Mouse (Mus musculus) hindlimb bud, embryonic 11.5 days (tissue): ENCODE measurements at regions not wholly inside any gene's neighbourhood (a gene's known extent, or its start where the extent isn't known, plus 50 kb on each side); places are given as distances from the start of the nearest gene placed in this dataset.

Source experiments
- DNase-seq: peaks from one replicate; pipeline ENCODE4 v3.0.0-alpha.2; 2012; ENCODE audit warnings: low read depth, low spot score; ENCODE audit errors: extremely low spot score

DNA sequence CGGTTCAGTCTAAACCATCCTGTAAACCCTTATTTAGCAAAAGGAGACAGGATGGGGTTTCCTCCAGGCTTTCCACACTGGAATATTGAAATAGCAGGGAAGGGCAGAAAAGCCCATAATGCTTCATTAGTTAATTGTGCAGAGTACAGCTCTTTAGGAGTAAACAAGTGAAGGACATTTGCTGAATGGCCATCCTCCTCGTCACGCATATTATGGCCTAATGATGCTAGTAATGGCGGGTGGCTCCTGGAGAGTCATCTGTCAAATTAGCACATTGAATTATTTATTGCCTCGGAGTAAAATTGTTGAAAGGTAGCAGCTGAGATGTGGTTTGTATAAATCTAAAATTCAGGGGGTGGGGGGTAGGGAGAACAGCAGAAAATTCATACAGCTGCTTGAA, 575.1 kb upstream of the Itga1 start:
- no peak for DNase-seq

DNA sequence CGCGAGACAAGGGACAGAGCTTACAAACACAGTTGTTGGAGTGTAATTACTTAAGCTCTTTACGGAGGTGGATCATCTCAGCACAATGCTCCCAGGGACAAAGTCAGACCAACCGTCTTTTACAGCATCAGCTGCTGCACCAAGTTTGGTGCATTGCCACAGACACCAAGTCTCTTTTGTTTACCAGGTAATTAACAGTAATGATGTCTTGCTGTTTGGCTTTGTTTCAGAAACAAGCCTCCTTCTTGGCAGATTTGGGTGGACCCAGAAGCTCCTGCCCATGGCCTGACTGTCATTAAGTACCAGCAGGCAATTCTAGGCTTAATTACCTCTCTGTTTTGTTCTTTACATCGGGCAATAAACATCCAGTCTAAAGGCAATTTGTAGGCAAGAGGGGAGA, 572.0 kb upstream of the Itga1 start:
- DNase-seq = no peak

DNA sequence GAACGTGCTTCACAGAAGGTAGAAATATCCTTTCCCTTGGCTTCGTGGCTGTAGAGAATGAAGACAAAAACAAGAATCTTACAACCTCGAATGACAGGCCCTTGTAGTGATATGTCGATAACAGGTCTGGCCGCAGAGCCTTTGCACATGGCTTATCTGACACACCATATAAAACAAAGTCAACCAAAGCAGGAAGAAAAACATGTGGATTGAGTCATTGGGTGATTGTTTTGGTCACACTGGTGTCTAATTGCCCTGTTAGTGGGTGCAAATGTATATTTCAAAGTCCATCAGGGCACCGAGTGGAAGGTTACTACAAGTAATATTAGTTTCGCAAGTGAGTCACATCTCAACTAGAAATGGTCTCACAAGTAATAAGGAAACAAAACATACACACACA, 569.9 kb upstream of the Itga1 start:
- no peak for DNase-seq

DNA sequence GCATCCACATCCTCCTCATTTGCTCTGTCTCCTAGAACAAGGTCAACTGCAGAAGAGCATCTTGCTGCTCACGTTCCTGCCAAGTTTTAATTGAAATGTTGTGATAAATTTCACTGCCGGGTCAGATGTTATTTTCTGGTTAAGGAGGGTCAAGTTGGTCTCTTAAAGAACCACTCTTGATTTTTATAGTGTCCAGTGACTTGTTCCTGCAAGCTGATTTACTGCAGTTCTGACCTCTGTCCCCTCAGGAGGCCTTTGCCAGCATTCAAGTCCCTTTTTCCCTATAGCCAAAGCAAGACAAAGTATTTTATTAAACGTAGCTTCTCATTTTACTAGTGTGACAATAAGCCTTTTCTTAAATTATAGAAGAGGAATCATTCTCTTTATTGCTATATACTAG, 567.8 kb upstream of the Itga1 start:
- DNase-seq = no peak

DNA sequence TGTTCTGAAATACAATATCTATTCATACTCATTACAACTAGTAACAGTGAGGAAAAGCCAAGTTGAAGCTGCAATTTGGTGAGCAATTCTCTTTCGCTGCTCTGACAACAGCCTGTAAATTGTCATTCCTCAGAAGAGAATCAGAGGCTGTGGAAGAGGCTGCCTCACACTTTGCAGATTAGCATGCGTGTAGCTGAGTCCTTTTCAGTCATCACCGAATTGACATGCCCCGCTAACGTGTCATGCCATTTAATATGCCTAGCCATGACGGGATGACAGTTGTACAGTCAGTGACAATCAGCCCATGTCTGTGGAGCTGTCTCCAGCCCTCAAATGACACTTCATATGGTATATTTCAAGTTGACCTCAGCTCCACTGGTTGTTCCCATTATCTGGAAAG, 553.4 kb upstream of the Itga1 start:
- DNase-seq = no peak

DNA sequence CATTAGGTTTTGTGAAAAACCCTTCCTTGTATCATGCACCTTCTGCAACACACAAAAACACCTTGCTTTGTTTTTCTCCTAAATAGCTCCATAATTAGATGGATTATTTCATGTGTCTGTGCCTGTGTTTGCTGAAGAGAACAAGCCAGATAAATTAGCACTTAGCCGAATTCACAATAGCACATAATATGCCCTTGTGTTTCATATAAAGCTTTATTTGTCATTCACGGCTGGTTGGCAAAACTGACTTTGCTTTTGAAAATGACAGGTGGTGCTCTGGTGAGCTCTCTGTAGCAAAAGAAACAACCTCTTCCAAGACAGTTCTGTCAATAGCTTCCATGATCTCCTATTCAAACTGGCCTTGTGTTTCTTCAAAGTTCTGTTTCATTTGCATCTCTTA, 551.2 kb upstream of the Itga1 start:
- no peak for DNase-seq

DNA sequence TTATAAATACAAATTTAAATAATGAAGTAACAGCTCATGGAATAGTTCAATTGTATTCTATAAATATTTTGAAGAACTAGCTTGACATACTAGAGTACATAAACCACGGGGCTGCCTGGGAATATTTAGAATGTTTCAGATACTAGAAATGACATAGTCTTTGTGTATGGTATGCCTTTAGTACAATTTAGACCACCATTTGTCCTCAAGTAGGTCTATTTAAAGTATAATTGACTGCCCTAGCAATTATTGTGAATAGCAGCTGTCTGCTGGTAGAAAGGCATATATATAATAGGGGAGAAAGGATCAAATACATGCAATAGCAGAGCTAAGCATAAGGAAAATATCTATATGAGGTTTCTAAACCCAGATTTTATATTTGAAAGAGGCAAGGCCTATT, 550.6 kb upstream of the Itga1 start:
- no peak for DNase-seq

DNA sequence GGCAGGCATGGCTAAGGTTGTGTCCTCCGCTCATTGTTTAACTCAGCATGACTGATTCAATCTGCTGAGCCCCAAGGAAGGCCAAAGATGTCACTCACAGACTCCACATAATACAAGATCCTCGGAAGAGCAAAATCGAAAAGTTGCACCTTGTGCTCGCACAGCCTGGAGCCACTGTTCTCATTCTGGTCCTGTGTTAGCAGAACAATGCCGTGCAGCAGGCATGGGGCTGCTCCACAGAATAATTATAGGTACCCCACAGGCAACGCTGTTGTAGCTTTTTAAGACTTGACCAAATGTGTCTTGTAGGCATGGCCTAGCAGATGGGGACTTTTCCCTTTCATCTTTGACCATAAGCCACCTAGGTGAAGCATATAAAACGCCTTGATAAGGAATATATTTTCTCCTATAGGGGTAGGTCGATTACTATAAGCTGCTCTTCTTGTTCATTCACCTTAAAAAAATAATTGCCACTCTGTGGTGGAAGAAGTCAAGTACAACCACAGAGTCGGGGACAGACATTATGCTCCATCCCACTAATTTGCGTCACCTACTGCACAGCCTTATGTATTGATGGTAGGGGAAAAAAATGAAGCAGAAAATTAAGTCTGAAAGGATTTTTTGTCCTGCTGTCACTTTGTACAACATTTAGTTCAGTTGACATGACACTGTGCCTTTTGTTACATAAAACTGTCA, 529.8 kb upstream of the Itga1 start:
- DNase-seq = no peak

DNA sequence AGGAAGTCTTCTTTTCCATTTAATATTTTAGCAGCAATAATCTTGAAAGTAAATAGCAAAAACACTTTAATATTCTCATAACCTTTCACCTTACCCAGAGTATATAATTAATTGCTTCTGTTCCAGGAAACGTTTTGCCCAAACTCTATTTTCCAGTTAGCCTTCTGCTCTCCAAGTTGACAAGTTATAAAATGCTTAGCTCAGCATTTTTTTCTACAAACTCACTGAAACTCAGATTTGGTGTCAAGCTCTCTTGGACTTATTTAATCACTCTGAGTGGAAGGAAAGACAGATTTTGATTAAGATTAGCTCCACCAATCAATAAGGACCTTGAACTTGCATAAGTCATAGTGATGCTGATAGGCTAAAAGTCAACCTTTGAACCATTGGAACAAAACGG, 528.8 kb upstream of the Itga1 start:
- DNase-seq = no peak

DNA sequence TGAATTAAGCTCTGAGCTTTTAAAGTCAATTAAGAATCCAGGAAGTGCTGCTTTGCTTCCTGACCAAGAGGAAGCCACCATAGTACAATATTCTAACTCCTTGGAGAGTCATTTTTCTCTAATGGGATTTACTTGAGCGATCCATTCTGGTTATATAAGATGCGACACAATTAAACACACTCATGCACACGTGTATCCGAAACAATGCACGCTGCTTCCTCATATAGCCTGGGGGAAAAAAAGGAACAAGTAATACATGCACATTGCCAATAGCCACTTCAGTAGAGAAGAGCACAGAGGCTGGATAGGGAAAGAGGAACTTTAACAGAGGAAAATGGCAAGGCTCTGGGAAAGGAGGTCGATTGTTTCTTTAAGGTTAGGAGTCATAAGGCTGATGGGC, 511.4 kb upstream of the Itga1 start:
- no peak for DNase-seq

DNA sequence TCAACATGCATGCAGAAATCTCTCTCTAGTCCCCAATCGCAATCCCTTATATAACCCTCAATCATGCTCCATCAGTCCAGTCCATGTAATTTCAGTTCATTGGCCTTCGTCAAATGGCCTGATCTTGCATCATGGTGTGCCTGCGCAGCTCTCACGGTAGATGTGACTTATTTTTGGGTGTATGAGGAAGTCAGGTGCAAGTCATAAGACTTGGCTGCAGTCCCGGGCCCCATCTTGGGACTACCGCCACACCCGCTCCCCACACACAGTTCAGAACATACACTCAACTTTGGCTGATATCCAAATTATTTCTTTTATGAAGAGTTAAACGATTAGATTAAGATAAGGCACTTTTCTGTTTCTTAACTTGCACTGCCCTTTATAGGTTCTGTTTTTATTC, 504.7 kb upstream of the Itga1 start:
- no peak for DNase-seq

DNA sequence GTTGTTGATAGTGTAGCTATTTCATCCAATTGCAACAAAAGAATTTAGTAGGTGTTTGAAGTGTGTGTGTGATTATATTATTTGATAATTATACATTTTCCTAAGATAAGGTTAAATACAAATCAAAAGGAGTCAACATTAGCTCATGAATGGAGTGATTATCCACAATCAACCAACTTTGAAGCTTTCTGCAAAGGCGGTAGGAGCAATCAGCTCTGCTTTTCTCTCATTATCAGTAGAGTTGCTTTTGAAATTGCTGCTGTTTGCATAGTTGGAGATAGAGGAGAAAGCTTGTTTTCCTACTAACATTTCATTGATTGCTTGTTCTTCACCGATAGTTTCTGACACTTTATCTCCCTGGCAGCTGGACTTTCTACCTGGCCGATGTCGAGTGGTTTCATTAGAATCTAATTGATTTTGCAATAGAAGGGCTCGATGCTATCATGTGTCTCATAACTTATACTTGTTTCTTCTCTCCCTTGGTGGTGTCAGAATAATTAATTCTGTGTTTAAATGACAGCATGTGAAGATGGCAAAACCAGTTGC, 493.4 kb upstream of the Itga1 start:
- no peak for DNase-seq

DNA sequence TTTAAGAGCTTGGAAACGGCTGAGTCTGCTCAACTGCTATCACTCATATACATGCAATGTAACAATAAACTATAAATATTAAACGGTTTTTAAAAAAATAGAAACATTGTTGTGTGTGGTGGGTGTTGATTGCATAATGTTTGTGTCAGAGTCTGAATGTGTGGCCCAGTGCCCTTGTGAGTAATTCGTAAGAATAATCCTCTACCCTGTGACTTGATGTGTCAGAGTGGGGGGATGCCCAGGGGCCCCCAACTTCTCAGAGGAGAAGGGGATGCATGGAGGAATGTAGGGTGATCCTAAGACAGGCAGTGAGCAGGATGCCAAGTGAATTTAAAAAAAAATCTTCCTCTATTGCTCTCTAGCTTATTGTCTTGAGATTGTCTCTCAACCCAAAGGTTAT, 474.2 kb upstream of the Itga1 start:
- no peak for DNase-seq

DNA sequence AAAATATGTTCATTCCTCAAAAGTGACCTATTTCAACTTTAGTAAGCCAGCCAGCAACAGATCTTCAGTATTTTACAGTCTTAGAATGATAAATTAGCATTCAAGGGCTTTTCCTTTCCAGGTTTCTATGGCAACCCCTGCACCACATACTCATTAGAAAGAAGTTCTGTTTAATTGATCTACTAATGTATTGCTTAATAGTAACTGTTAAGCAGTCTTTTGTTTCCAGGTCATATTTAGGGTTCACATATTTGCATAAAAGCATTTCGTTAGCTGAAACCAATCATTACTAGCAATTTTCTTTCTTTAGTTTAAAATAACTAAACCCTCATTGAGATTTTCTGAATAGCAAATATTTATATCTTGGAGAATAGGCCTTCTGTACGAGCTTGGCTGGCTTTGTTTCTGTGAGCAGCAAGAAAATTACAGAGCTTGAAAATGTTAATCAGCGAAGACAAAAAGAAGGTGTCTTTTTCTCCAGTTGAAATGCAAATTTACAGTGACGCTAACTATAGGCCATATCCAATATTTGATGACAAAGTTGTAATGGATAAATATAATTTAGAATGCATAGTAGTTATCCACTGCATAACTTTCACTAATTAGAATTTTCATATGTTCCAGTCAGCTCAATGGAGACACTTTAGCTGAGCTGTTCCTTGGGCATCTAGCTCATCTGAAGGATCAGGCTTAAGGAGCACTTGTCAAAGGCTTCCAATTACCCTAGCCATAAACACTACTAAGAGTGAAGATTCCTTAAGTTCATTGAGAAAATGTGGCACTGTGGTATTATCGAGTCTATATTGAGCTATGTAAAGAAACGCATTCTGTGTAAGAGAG, 473.5 kb upstream of the Itga1 start:
- DNase-seq = no peak

DNA sequence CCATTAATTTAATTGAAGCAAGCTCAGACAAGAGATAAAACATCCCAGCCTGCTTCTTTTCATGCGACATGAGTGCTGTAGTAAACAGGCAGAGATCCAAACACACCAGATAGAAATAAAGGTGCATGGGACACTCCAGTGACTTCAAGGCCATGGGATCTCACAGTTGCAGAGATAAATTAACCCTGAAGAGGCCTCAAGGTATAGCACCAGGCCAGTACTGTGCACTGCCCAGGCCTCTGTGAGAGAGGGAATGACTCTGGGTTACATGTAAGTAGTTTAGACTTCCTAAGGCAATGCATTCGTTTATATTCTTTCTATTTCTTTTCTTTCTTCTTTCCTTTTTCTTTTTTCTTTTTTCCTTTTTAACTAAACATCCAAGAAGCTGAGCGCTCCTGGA, 439.4 kb upstream of the Itga1 start:
- no peak for DNase-seq

DNA sequence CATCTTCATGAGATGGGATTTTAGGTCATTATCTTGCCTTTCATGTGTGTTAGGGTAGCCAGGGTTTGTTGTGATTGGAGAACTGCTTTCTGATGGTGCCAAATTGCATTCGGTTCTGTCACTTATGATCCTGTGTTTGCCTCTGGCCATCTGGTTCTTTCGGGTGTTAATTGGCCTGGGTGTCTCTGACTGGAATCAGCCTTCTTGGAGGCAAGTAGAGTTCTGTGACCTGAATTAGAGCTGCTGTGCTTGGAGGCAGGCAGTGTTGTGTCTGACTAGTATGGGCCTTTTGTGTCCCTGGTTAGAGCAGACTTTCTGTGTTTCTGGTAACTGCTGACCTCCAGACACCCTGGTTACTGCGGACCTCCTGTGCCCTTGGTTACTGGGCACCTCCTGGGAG, 434.1 kb upstream of the Itga1 start:
- DNase-seq = no peak

DNA sequence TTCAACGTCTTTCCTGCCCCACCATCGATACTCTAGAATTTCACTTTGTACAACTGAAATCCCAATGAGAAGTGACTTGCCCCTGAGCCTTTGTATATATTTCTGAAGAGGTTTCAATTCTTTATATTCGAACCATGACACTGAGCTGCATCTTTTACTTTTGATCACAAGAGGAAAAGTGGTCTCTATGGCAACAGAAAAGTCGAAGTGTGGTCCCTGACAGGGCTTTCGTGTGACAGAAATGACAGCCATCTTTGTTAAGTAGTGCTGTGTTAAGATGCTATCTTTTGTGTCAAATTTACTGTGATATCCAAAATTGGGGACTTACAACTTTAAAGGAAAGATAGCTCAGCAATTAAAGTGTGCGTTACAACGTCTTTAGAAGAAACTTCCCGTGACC, 412.1 kb upstream of the Itga1 start:
- DNase-seq = no peak

DNA sequence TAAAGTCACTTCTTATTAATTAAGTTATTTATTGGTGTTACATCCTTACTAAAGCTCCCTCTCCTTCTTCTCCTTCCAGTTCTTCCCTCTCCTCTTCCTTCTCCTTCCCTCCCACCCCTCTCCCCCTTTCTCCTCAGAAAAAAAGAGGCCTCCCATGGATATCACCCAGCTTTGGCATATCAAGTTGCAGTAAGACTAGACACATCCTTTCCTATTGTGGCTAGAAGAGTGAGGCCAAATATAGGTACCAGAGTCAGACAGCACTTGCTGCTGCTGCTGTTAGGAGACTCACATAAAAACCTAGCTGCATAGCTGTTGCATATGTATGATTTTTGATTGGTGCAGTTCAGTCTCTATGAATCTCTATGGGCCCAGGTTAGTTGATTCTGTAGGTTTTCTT, 410.4 kb upstream of the Itga1 start:
- no peak for DNase-seq

DNA sequence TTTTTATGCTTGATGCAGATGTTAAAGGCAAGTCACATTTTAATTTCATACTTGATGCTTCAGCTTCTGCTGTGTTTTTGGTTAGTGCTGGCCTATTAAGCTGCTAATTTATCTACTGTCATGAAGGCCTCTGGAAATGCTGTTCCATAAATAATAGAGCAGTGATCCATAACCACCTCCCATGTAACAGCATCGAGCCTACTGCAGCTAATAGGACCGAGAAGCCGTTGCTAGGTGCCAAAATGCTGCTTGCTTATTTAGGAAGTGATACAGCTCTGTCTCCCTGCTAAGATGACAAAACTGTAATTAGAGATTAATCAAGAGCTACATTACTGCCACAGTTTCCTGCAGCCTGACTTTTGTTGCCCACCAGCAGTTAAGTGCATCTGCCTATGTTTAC, 406.9 kb upstream of the Itga1 start:
- no peak for DNase-seq

DNA sequence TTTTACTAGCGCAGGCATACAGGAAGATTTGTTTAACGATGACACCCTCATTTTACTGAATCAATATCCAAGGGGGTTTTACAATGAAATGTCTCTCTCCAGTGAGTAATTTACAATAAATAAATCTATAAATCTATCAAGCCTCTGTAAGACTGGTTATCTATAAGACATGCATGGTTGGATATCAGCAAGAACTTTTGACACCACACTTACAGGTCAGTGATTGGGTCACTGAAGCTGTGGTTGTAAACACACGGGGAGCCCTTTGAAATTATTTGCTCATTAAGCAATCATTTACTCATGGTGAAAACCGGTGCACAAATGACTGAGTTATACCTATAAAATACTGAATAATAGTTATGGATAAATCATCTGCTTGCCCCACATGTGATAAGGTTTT, 392.6 kb upstream of the Itga1 start:
- DNase-seq = no peak

DNA sequence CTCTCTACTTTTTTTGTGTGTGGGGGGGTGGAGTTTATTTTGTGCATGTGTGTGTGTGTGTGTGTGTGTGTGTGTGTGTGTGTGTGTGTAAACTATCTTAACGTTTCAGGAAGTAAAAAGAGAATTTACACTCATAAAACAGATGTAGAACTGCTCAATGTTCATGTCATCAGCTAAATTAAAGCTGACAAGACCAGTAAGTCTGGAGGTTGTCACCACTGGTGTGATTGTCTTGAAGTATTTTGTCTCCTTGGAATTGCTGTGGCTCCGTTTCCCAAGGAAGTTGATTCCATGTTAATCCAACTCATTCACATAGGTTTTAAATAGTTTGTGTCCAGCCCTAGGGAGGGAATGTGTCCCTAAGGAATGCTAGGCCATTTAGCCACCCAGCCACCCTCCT, 374.1 kb upstream of the Itga1 start:
- DNase-seq = peak; percentile 60

DNA sequence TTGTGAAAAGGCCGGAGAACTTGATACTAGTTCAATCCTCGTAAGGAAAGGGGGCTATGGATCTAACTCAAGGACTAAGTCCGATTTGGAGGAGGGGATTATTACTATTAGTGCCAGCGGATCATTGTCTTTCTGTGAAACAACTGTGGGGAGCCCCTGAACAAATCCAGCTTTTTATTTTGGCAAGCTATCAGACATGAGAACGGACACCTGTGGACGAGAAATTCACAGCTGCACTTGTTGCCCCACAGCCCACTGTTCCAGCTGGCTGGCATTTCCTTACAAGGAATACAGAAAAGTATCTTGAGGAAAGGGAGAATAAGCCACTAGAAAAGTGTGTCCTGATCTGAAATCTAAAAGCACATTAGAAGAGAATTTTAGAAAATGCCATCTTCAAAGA, 363.9 kb upstream of the Itga1 start:
- DNase-seq = no peak

DNA sequence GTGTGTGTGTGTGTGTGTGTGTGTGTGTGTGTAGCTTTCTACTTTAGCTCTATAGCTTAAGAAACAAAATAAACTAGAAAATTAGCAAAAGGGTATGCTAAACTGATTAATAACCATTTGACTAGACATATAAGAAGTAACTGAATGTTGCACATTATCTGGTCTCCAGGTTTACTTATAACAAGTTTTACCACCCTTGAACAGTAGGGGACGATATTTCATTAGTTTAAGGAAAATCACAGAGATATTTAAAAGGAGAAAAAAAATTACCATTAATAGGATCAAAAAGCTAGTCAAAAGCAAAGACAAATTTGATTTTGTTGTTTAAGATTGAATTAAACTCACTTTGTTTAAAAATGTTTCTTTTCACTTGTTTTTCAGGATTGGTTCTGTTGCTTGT, 349.5 kb upstream of the Itga1 start:
- DNase-seq = peak; percentile 20
